Mouse (Mus musculus) inflammation-experienced regulatory T-cells, adult 6 months (primary cell): ENCODE results near the gene Rce1. TPM values are rescaled to one million over a fixed set of nuclear protein-coding genes. Genes with fewer than 3 reads are reported as not detected.

Experiments used
- polyA plus RNA-seq, 3 experiments: library from polyadenylated mRNA; unstranded; fragments of 100-300 nt; shearing (Covaris generic); gene quantifications; one replicate each; pipeline ENCODE4 v1.2.1; 2017

Gene Rce1
- polyA plus RNA-seq, 3 experiments from 2014 or later, result 41.4 to 48.1 (median 42.1) TPM

Other genes with a start within 250 kb of the Rce1 start
- gene Kdm2a, start 227.4 kb downstream of the Rce1 start, polyA plus RNA-seq, result 10 to 100 TPM; 67.5 to 97.8 (median 86.3) TPM
- gene Rhod, start 186.2 kb downstream of the Rce1 start, polyA plus RNA-seq, result 1 to 10 TPM in 2 of 3 experiments, under 1 TPM in 1; 0.75 to 2.5 (median 2.4) TPM
- gene Syt12, start 148.2 kb downstream of the Rce1 start, polyA plus RNA-seq, result under 1 TPM in 1 of 3 experiments, not detected in 2; 0.20 TPM
- not detected for gene 2010003K11Rik, start 127.1 kb downstream of the Rce1 start, polyA plus RNA-seq
- 1 to 10 TPM in 1 of 3 experiments, under 1 TPM in 2; 0.67 to 1.3 (median 0.69) TPM for gene Pcx, start 115.2 kb downstream of the Rce1 start, polyA plus RNA-seq
- under 1 TPM in 1 of 3 experiments, not detected in 2; 0.18 TPM for gene Lrfn4, start 10.0 kb downstream of the Rce1 start, polyA plus RNA-seq
- not detected for gene Gm960, start 73.0 kb upstream of the Rce1 start, polyA plus RNA-seq
- gene Sptbn2, start 85.5 kb upstream of the Rce1 start, polyA plus RNA-seq, result under 1 TPM in 2 of 3 experiments, not detected in 1; 0.17 to 0.20 TPM
- 100 to 1,000 TPM in 1 of 3 experiments, 10 to 100 TPM in 2; 59.9 to 134 (median 96.8) TPM for gene Rbm4b, start 130.9 kb upstream of the Rce1 start, polyA plus RNA-seq
- gene Rbm4, start 168.3 kb upstream of the Rce1 start, polyA plus RNA-seq, result 10 to 100 TPM; 30.3 to 45.0 (median 35.3) TPM
- gene Gm21992, start 186.0 kb upstream of the Rce1 start, polyA plus RNA-seq, result 10 to 100 TPM; 32.0 to 43.4 (median 35.6) TPM
- gene Rbm14, start 186.0 kb upstream of the Rce1 start, polyA plus RNA-seq, result 10 to 100 TPM; 18.8 to 43.7 (median 19.1) TPM
- gene Ccs, start 213.7 kb upstream of the Rce1 start, polyA plus RNA-seq, result 10 to 100 TPM; 47.2 to 94.6 (median 80.5) TPM
- gene Ccdc87, start 213.7 kb upstream of the Rce1 start, polyA plus RNA-seq, result not detected
- 1 to 10 TPM in 2 of 3 experiments, not detected in 1; 2.2 to 5.0 TPM for gene Ctsf, start 229.5 kb upstream of the Rce1 start, polyA plus RNA-seq